In the genomic region with DNA sequence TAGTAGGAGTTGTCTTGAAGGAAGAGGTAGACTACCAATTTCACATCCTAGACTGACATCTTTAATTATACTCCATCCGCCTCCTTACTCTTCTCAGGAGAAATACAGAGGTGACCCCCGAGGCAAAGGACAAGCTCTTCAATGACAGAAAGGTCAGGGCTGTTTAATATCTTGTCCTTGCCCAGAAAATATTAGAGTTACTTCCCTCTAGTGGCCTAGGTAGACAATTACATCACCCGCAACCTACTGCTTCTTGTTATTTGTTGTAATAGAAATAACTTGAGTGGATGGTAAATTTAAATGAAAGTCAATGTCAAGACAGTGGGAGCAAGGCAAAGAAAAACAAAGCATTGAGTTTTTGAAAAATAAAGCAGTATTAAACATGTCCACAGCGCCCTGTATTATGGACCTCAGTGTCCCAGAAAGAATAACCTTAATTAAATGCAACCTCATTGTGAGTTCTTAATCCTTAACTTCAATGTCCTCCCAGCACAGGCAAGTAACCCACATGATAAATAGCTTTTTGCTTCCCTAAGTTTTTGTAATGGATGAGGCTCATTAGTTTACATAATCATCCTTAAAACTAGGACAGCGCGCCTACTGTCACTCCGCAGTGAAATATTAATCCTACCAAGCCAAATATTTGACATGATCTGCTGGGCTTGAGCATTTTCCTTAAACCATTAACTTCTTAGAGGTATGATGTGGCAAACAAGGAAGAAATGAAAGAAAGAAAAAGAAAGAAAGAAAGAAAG, we compare ENCODE assay signal across 17 mouse cellular contexts.
DNase-seq lines count a peak whose midpoint lies in the region; ATAC-seq and TF ChIP-seq lines count a peak whose summit lies in the region.
"Had no signal": no experiment of that assay in that cellular context is flagged by ENCODE, and none has a peak within 500 bp of the region (broad histone marks: within the 10 kb centered on the region; RNA-seq: fewer than 3 reads in every experiment).

No protein-coding gene starts in this region.

- WGBS in intestine, postnatal 0 days, result 78% methylated on average over 7 of the region's 7 CpGs
- WGBS in intestine, embryonic 16.5 days, result 76% methylated on average over 7 of the region's 7 CpGs
- WGBS in lung, embryonic 14.5 days, result 78% methylated on average over 7 of the region's 7 CpGs

- peak; percentile 55 for TF ChIP-seq CTCF in intestine, postnatal 0 days (IDR thresholded peaks at IDR 0.05; ENCODE audit: low read depth)
- peak; percentile 47 for TF ChIP-seq CTCF in lung, embryonic 14.5 days (IDR thresholded peaks at IDR 0.05; ENCODE audit: low read depth)

- no peak overlapping the region for H3K4me3 ChIP-seq in intestine, postnatal 0 days (ENCODE audit: low read depth, low read length)
- H3K4me3 ChIP-seq in intestine, embryonic 16.5 days (ENCODE audit: low read length), result no peak overlapping the region
- no peak overlapping the region for H3K4me3 ChIP-seq in lung, embryonic 14.5 days (ENCODE audit: low read depth, low read length)
- H3K4me3 ChIP-seq: heart, embryonic 10.5 days; hindbrain, embryonic 10.5 days; stomach, embryonic 15.5 days had no signal

- no peak overlapping the region for H3K27ac ChIP-seq in intestine, postnatal 0 days (ENCODE audit: low read depth, low read length)
- no peak overlapping the region for H3K27ac ChIP-seq in intestine, embryonic 16.5 days (ENCODE audit: low read length)
- no peak overlapping the region for H3K27ac ChIP-seq in lung, embryonic 14.5 days (ENCODE audit: low read depth)
- H3K27ac ChIP-seq: heart, embryonic 10.5 days; hindbrain, embryonic 10.5 days; stomach, embryonic 15.5 days had no signal

- no peaks in the 10 kb centered on the region for H3K4me1 ChIP-seq in intestine, postnatal 0 days (replicated peaks; ENCODE audit: control insufficient read depth, insufficient read depth, low read length)
- no peaks in the 10 kb centered on the region for H3K4me1 ChIP-seq in intestine, embryonic 16.5 days (ENCODE audit: control insufficient read depth, insufficient read depth, low read length)
- no peaks in the 10 kb centered on the region for H3K4me1 ChIP-seq in lung, embryonic 14.5 days (ENCODE audit: insufficient read depth)
- H3K4me1 ChIP-seq: stomach, embryonic 15.5 days had no signal

- no peak overlapping the region for H3K4me2 ChIP-seq in intestine, postnatal 0 days (replicated peaks; ENCODE audit: low read depth)
- H3K4me2 ChIP-seq in intestine, embryonic 16.5 days (ENCODE audit: low read depth, low read length), result no peak overlapping the region
- no peak overlapping the region for H3K4me2 ChIP-seq in lung, embryonic 14.5 days
- H3K4me2 ChIP-seq: stomach, embryonic 15.5 days had no signal

- H3K9me3 ChIP-seq in intestine, postnatal 0 days (ENCODE audit: control insufficient read depth), result no peaks in the 10 kb centered on the region
- H3K9me3 ChIP-seq in intestine, embryonic 16.5 days (ENCODE audit: control insufficient read depth, low read length), result no peaks in the 10 kb centered on the region
- no peaks in the 10 kb centered on the region for H3K9me3 ChIP-seq in lung, embryonic 14.5 days (ENCODE audit: low read depth, low read length)
- H3K9me3 ChIP-seq: G1E; heart, embryonic 10.5 days; hindbrain, embryonic 10.5 days; stomach, embryonic 15.5 days had no signal

- H3K9ac ChIP-seq in intestine, postnatal 0 days (ENCODE audit: low read depth, low read length), result no peak overlapping the region
- no peak overlapping the region for H3K9ac ChIP-seq in intestine, embryonic 16.5 days (ENCODE audit: low read depth, low read length)
- no peak overlapping the region for H3K9ac ChIP-seq in lung, embryonic 14.5 days
- H3K9ac ChIP-seq: stomach, embryonic 15.5 days had no signal

- no peaks in the 10 kb centered on the region for H3K27me3 ChIP-seq in intestine, postnatal 0 days (replicated peaks; ENCODE audit: control insufficient read depth, insufficient read depth, low read length)
- no peaks in the 10 kb centered on the region for H3K27me3 ChIP-seq in intestine, embryonic 16.5 days (replicated peaks; ENCODE audit: control insufficient read depth, insufficient read depth, low read length)
- H3K27me3 ChIP-seq in lung, embryonic 14.5 days (ENCODE audit: insufficient read depth, low read length), result no peaks in the 10 kb centered on the region
- H3K27me3 ChIP-seq: stomach, embryonic 15.5 days had no signal

- DNase-seq in lung, embryonic 14.5 days, result peak; percentile 51
- no peak for DNase-seq in lung, postnatal 14 days
- peak; percentile 48 for DNase-seq in R1 (ENCODE audit: low read depth, low spot score)
- no peak for DNase-seq in urinary bladder, postnatal 25 days (ENCODE audit: low spot score)
- DNase-seq: adrenal gland, adult 2 months; cerebellum, postnatal 25 days; left cerebral cortex, postnatal 4 days; lung, postnatal 36 days; thymus, postnatal 4 days had no signal

- no peak for ATAC-seq in intestine, postnatal 0 days
- ATAC-seq in intestine, embryonic 16.5 days, result no peak
- no peak for ATAC-seq in lung, embryonic 14.5 days (ENCODE audit: insufficient read depth)
- no peak for ATAC-seq in erythroblast, adult 5-6 weeks (replicated peaks; ENCODE audit: low FRiP score, poor library complexity, severe bottlenecking)
- ATAC-seq: midbrain, embryonic 16.5 days had no signal

- no peaks in the 10 kb centered on the region for H3K36me3 ChIP-seq in intestine, postnatal 0 days (ENCODE audit: control insufficient read depth, insufficient read depth)
- H3K36me3 ChIP-seq in intestine, embryonic 16.5 days (ENCODE audit: control insufficient read depth, insufficient read depth, low read length), result no peaks in the 10 kb centered on the region
- H3K36me3 ChIP-seq in lung, embryonic 14.5 days (ENCODE audit: insufficient read depth), result no peaks in the 10 kb centered on the region
- H3K36me3 ChIP-seq: G1E; heart, embryonic 10.5 days; hindbrain, embryonic 10.5 days; stomach, embryonic 15.5 days had no signal

Comparison
In these comparisons a context has a peak if more than half of its experiments do, and no peak if none do; other contexts are left out.
1. DNase-seq: peak in lung, embryonic 14.5 days (single experiment) and R1 (single experiment); none in lung, postnatal 14 days (single experiment) and urinary bladder, postnatal 25 days (single experiment).